Mouse (Mus musculus): ENCODE results near the gene B630019K06Rik. TPM values are rescaled to one million over a fixed set of nuclear protein-coding genes. Genes with fewer than 3 reads are reported as not detected.
"Not testable (repeated sequence)": the region's sequence is repeated elsewhere in the genome, so short reads cannot be mapped to it uniquely, and the experiment has no call there.

B630019K06Rik gene
- 0.36 and 0.47 TPM in 2 replicates for polyA plus RNA-seq (2012; rRNA removed)

- WGBS: 10% methylated on average over 72 of the region's 95 CpGs
- peak; percentile 16 for DNase-seq (ENCODE audit: low read depth, low spot score)
Measured at GRCm38 (mm10) chrX:8892343-8893155, at the start of gene B630019K06Rik. B630019K06Rik (plus strand) TSS chrX:8892382.

GRCm38 (mm10) chrX:8843694-8844093, 48.5 kb upstream of the B630019K06Rik start, which contains the start of gene Gm6592:
Gm6592 (plus strand) TSS chrX:8843994.
- no peak for DNase-seq (ENCODE audit: low read depth, low spot score)
- WGBS: 74% methylated on average over 1 of the region's 1 CpGs

- 91% methylated on average over 10 of the region's 10 CpGs for WGBS
- DNase-seq (ENCODE audit: low read depth, low spot score): no peak
Measured at GRCm38 (mm10) chrX:8852486-8852885, 39.7 kb upstream of the B630019K06Rik start.

- DNase-seq (ENCODE audit: low read depth, low spot score): peak; percentile 22
- 3% methylated on average over 3 of the region's 3 CpGs for WGBS
Measured at GRCm38 (mm10) chrX:8864331-8864730, 27.9 kb upstream of the B630019K06Rik start.

- not testable (repeated sequence) for DNase-seq (ENCODE audit: low read depth, low spot score)
- WGBS: 90% methylated on average over 4 of the region's 4 CpGs
Measured at GRCm38 (mm10) chrX:8873953-8874352, 18.2 kb upstream of the B630019K06Rik start, which contains the start of gene Gm5751. Gm5751 (plus strand) TSS chrX:8874253.

GRCm38 (mm10) chrX:8884336-8884735, 7.8 kb upstream of the B630019K06Rik start:
- DNase-seq (ENCODE audit: low read depth, low spot score): no peak
- WGBS: 80% methylated on average over 4 of the region's 4 CpGs

- 48% methylated on average over 3 of the region's 9 CpGs for WGBS
- DNase-seq (ENCODE audit: low read depth, low spot score): no peak
Measured at GRCm38 (mm10) chrX:8891975-8892342, 223 bp upstream of the B630019K06Rik start.

GRCm38 (mm10) chrX:8893182-8893651, 1.0 kb downstream of the B630019K06Rik start:
- DNase-seq (ENCODE audit: low read depth, low spot score): no peak
- WGBS: 24% methylated on average over 34 of the region's 42 CpGs

GRCm38 (mm10) chrX:8900823-8901222, 8.6 kb downstream of the B630019K06Rik start:
- 59% methylated on average over 4 of the region's 4 CpGs for WGBS
- no peak for DNase-seq (ENCODE audit: low read depth, low spot score)

- WGBS: 35% methylated on average over 7 of the region's 7 CpGs
Measured at GRCm38 (mm10) chrX:8901906-8902472, 9.8 kb downstream of the B630019K06Rik start.

GRCm38 (mm10) chrX:8921080-8921479, 28.9 kb downstream of the B630019K06Rik start:
- 66% methylated on average over 4 of the region's 4 CpGs for WGBS
- DNase-seq (ENCODE audit: low read depth, low spot score): no peak

More at GRCm38 (mm10) chrX:8901906-8902472, 9.8 kb downstream of the B630019K06Rik start:
- DNase-seq (ENCODE audit: low read depth, low spot score): no peak

GRCm38 (mm10) chrX:8921813-8922607, 29.8 kb downstream of the B630019K06Rik start:
- WGBS: 49% methylated on average over 9 of the region's 9 CpGs
- no peak for DNase-seq (ENCODE audit: low read depth, low spot score)

GRCm38 (mm10) chrX:8927308-8927707, 35.1 kb downstream of the B630019K06Rik start:
- no peak for DNase-seq (ENCODE audit: low read depth, low spot score)
- WGBS: 33% methylated on average over 4 of the region's 4 CpGs

GRCm38 (mm10) chrX:8944041-8944440, 51.9 kb downstream of the B630019K06Rik start:
- WGBS: 59% methylated on average over 8 of the region's 8 CpGs
- no peak for DNase-seq (ENCODE audit: low read depth, low spot score)

Other genes with a start within 250 kb of the B630019K06Rik start
- gene Ssxb8, start 201.5 kb upstream of the B630019K06Rik start, polyA plus RNA-seq (2012; rRNA removed): not detected in 2 replicates
- not detected in 2 replicates for gene Ssx9, start 143.9 kb upstream of the B630019K06Rik start, polyA plus RNA-seq (2012; rRNA removed)
- gene Ssxb5, start 88.7 kb upstream of the B630019K06Rik start, polyA plus RNA-seq (2012; rRNA removed): not detected in 2 replicates
- gene Gm6592, start 48.4 kb upstream of the B630019K06Rik start, polyA plus RNA-seq (2012; rRNA removed): not detected in 2 replicates
- gene Gm5751, start 18.1 kb upstream of the B630019K06Rik start, polyA plus RNA-seq (2012; rRNA removed): not detected in 2 replicates
- not detected in 2 replicates for gene Fthl17b, start 70.6 kb downstream of the B630019K06Rik start, polyA plus RNA-seq (2012; rRNA removed)
- not detected in 2 replicates for gene Fthl17c, start 84.2 kb downstream of the B630019K06Rik start, polyA plus RNA-seq (2012; rRNA removed)
- gene Fthl17d, start 94.4 kb downstream of the B630019K06Rik start, polyA plus RNA-seq (2012; rRNA removed): not detected in 2 replicates
- gene Fthl17e, start 141.1 kb downstream of the B630019K06Rik start, polyA plus RNA-seq (2012; rRNA removed): not detected in 2 replicates
- gene Fthl17f, start 170.6 kb downstream of the B630019K06Rik start, polyA plus RNA-seq (2012; rRNA removed): not detected in 2 replicates
- not detected in 2 replicates for gene 4930402K13Rik, start 212.2 kb downstream of the B630019K06Rik start, polyA plus RNA-seq (2012; rRNA removed)

All from large intestine, adult 2 months (tissue).